Mouse (Mus musculus) heart, adult 2 months (tissue): Measurements from ENCODE around the gene Vps41. TPM values are rescaled to one million over a fixed set of nuclear protein-coding genes. Genes with fewer than 3 reads are reported as not detected.

Experiments used
- DNase-seq, 2 experiments: peaks; one replicate each; pipeline ENCODE4 v3.0.0; 2021
- H3K27ac ChIP-seq: fragments of 200-600 bp; 2 replicates; pipeline ENCODE4 v1.8.1; 2022
- H3K27me3 ChIP-seq: fragments of 200-500 bp; 2 replicates; pipeline ENCODE4 v1.6.1; 2012; ENCODE audit warnings: mild to moderate bottlenecking, low read length, inconsistent platforms, mixed read lengths; ENCODE audit not compliant: control insufficient read depth, insufficient read depth
- H3K36me3 ChIP-seq: fragments of 200-500 bp; 2 replicates; pipeline ENCODE4 v1.6.1; 2012; ENCODE audit warnings: low read length, inconsistent platforms; ENCODE audit not compliant: control insufficient read depth, insufficient read depth
- H3K4me1 ChIP-seq: fragments of 200-500 bp; 2 replicates; pipeline ENCODE4 v1.6.1; 2011; ENCODE audit warnings: low read length; ENCODE audit not compliant: control insufficient read depth, insufficient read depth
- H3K4me3 ChIP-seq: fragments of 200-600 bp; 2 replicates; pipeline ENCODE4 v1.8.1; 2022
- H3K79me2 ChIP-seq: fragments of 200-500 bp; replicated peaks from 2 replicates; pipeline ENCODE4 v1.6.1; 2012; ENCODE audit warnings: mild to moderate bottlenecking, inconsistent platforms, low read length, moderate library complexity, mixed read lengths; ENCODE audit not compliant: control insufficient read depth, insufficient read depth
- H3K9ac ChIP-seq: fragments of 200-500 bp; 2 replicates; pipeline ENCODE4 v1.6.1; 2012; ENCODE audit warnings: low read depth, mild to moderate bottlenecking, control low read depth, inconsistent platforms, low read length, mixed read lengths
- CTCF ChIP-seq: fragments of 200-600 bp; IDR thresholded peaks from 2 replicates; pipeline ENCODE4 v1.8.1; 2022; ENCODE audit warnings: antibody characterized with exemption, mild to moderate bottlenecking, moderate library complexity
- EP300 ChIP-seq: fragments of 200-500 bp; IDR thresholded peaks from 2 replicates; pipeline ENCODE4 v1.6.1; 2011; ENCODE audit warnings: low read depth, low read length, control low read depth; ENCODE audit not compliant: insufficient read depth
- POLR2A ChIP-seq: fragments of 200-500 bp; IDR thresholded peaks from 2 replicates; pipeline ENCODE4 v1.6.1; 2011; ENCODE audit warnings: mild to moderate bottlenecking, low read depth, low read length, control low read depth; ENCODE audit not compliant: insufficient read depth
- WGBS: fragments of 180-500 bp; shearing (Covaris S2); methylation state at CpG from one replicate; pipeline ENCODE4 v1.1.7; 2018; 5-methylcytosine and 5-hydroxymethylcytosine counted together
- intact Hi-C: fragments of 180-260 bp; cut with DNase I; formaldehyde crosslinking; loops from one replicate; pipeline ENCODE4 v1.15.1; 2025
- polyA plus RNA-seq: library from polyadenylated mRNA; depleted of rRNA; stranded (reverse); fragments of >200 nt; gene quantifications from 2 replicates; pipeline ENCODE4 v1.2.3, GENCODE M21; 2012
- total RNA-seq, 2 experiments: library from RNA; stranded (reverse); gene quantifications; 2 replicates each; pipeline ENCODE4 v1.2.3; 2021

Gene Vps41
- total and polyA plus RNA-seq, 3 experiments, result 13.9 to 31.3 (median 28.2) TPM

- H3K27ac ChIP-seq, result no peak overlapping the region
- no peak overlapping the region for H3K4me3 ChIP-seq
- H3K36me3 ChIP-seq, result no peaks in the 10 kb centered on the region; the same call in 1 of the 2 replicates
- WGBS, result 96% methylated on average over 1 of the region's 1 CpGs
- intact Hi-C loops, result no loop called here
- no peaks in the 10 kb centered on the region for H3K27me3 ChIP-seq
- no peak overlapping the region for H3K9ac ChIP-seq
- DNase-seq, result no peak
- no peak for TF ChIP-seq EP300
- TF ChIP-seq CTCF, result no peak
- no peak for TF ChIP-seq POLR2A
- no peaks in the 10 kb centered on the region for H3K79me2 ChIP-seq
- H3K4me1 ChIP-seq, result no peaks in the 10 kb centered on the region
Observed at GRCm38 (mm10) chr13:18843546-18843945, 126.5 kb downstream of the Vps41 start.

- TF ChIP-seq EP300 (no peak), POLR2A (no peak), CTCF (no peak)
- no peak overlapping the region for H3K27ac ChIP-seq
- no peaks in the 10 kb centered on the region for H3K27me3 ChIP-seq
- 37% methylated on average over 3 of the region's 3 CpGs for WGBS
- no peak for DNase-seq
- no peaks in the 10 kb centered on the region; the same call in 1 of the 2 replicates for H3K36me3 ChIP-seq
- intact Hi-C loops, result no loop called here
- H3K4me1 ChIP-seq, result no peaks in the 10 kb centered on the region
- H3K79me2 ChIP-seq, result no peaks in the 10 kb centered on the region
- H3K4me3 ChIP-seq, result no peak overlapping the region
- H3K9ac ChIP-seq, result no peak overlapping the region
Observed at GRCm38 (mm10) chr13:18847386-18847785, 130.3 kb downstream of the Vps41 start.

GRCm38 (mm10) chr13:18849563-18849962 lies 132.5 kb downstream of the Vps41 start:
- Histone ChIP-seq H3K9ac (no peak overlapping the region), H3K4me3 (no peak overlapping the region), H3K27me3 (no peaks in the 10 kb centered on the region), H3K79me2 (no peaks in the 10 kb centered on the region), H3K4me1 (no peaks in the 10 kb centered on the region), H3K27ac (no peak overlapping the region), H3K36me3 (no peaks in the 10 kb centered on the region; the same call in 1 of the 2 replicates)
- intact Hi-C loops, result no loop called here
- TF ChIP-seq POLR2A, result no peak
- no peak for TF ChIP-seq EP300
- TF ChIP-seq CTCF, result no peak
- no peak for DNase-seq

GRCm38 (mm10) chr13:18851182-18851581 lies 134.1 kb downstream of the Vps41 start:
- Histone ChIP-seq H3K4me1 (no peaks in the 10 kb centered on the region), H3K79me2 (no peaks in the 10 kb centered on the region), H3K36me3 (no peaks in the 10 kb centered on the region; the same call in 1 of the 2 replicates), H3K27me3 (no peaks in the 10 kb centered on the region), H3K27ac (no peak overlapping the region), H3K4me3 (no peak overlapping the region), H3K9ac (no peak overlapping the region)
- intact Hi-C loops, result no loop called here
- no peak for DNase-seq
- TF ChIP-seq CTCF (no peak), EP300 (no peak), POLR2A (no peak)
- 76% methylated on average over 4 of the region's 4 CpGs for WGBS

- H3K4me3 ChIP-seq, result no peak overlapping the region
- no peak overlapping the region for H3K9ac ChIP-seq
- intact Hi-C loops, result no loop called here
- H3K79me2 ChIP-seq, result no peaks in the 10 kb centered on the region
- H3K36me3 ChIP-seq, result no peaks in the 10 kb centered on the region
- no peak for DNase-seq
- H3K27me3 ChIP-seq, result no peaks in the 10 kb centered on the region
- no peaks in the 10 kb centered on the region for H3K4me1 ChIP-seq
- WGBS, result 89% methylated on average over 8 of the region's 8 CpGs
- TF ChIP-seq CTCF (no peak), POLR2A (no peak), EP300 (no peak)
- no peak overlapping the region for H3K27ac ChIP-seq
Observed at GRCm38 (mm10) chr13:18852718-18853117, 135.6 kb downstream of the Vps41 start.

GRCm38 (mm10) chr13:18856026-18856802 lies 139.1 kb downstream of the Vps41 start:
- no peaks in the 10 kb centered on the region for H3K4me1 ChIP-seq
- WGBS, result 85% methylated on average over 8 of the region's 8 CpGs
- TF ChIP-seq CTCF (no peak), POLR2A (no peak), EP300 (no peak)
- no peaks in the 10 kb centered on the region for H3K79me2 ChIP-seq
- intact Hi-C loops, result no loop called here
- no peak overlapping the region for H3K27ac ChIP-seq
- H3K9ac ChIP-seq, result no peak overlapping the region
- no peaks in the 10 kb centered on the region for H3K36me3 ChIP-seq
- H3K4me3 ChIP-seq, result no peak overlapping the region
- no peak for DNase-seq
- no peaks in the 10 kb centered on the region for H3K27me3 ChIP-seq
